Mouse (Mus musculus) telencephalon, adult 2 months (tissue): ENCODE results near the gene Mknk2.

ENCODE experiments used
- DNase-seq: peaks from one replicate; pipeline ENCODE4 v3.0.0-alpha.2; 2011; ENCODE audit warnings: low read depth, low spot score

Mknk2 gene

DNA sequence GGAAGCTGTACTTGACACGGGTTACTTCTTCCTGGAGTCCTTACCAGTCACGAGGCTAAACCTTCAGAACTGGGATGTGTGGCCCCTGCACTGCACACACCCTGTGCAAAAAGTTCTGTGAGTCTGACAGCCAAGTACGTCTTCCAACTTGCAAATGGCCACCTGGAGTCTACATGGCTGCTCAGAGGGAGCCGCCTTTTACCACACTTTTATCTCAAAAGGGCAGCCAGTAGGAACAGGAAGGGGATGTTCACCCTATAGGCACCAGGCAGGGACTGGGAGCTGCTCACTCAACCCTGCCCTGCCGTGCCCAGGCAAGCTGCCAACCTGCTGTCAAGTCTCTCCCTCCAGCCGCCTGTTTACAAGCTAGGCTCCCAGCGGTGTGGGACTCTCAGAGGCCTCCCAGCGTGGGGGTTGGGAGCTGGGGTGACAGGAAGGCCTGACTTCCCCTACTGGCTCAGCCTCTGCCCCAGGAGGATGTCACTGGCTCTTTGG, at the start of gene Mknk2:
Gene Mknk2, minus strand, starts transcription at position 171 of the 495 bp plus-strand sequence.
- no peak for DNase-seq

DNA sequence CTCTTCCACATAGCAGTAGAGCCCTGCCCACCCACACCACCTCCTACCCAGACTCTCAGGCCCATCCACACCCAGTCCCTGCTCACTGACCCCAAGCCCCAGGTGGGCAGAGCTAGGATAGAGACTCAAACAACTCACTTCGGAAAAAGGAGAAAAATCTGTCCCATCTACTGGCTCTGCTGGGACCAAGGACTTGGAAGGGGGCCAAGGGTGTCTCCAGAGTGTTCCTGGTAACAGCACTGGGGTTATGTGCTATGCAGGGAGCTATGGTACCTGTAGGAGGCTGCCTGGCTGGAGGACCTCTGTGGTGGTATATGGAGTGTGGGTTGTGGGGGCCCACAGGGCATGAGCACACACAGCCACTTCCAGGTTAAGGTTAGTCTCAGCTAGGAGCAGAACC, 39.4 kb upstream of the Mknk2 start:
- no peak for DNase-seq

DNA sequence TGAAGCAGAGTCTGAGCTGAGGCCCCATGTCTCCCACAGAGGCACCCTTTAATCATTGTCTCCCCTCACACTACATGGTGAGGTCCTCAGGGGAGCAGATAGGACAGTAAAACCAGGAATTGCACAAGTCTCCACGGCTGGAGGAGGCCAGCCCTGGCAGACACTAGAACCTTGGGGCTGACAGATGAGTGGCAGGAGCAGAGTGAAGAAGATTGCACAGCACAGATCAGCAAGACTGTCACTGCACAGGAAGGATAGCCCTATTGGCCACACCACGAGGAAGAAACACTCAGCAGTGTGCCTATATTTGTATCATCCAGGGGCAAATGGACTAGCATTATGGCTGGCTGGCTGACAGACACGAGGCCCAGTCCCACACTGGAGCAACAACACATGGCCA, 32.9 kb upstream of the Mknk2 start:
- DNase-seq, result no peak

DNA sequence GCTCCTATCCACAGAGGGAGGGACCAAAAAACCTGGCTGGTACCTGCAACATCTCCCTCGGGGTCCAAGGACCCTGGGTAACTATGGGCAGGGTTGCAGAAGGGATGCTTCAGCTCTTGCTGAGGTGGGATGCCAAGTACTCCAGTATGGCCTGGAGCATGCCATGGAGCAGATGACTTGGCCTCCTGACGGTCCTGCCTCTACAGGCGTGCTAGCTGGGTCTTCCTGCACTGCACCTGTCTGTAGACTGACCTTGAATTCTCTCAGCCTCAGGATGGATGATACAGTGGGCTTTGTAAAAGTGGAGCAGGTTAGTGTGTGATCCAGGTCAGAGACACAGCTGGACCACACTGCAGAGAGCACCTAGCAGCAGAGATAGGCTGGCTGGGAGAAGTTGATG, 27.6 kb upstream of the Mknk2 start:
- DNase-seq, result no peak

DNA sequence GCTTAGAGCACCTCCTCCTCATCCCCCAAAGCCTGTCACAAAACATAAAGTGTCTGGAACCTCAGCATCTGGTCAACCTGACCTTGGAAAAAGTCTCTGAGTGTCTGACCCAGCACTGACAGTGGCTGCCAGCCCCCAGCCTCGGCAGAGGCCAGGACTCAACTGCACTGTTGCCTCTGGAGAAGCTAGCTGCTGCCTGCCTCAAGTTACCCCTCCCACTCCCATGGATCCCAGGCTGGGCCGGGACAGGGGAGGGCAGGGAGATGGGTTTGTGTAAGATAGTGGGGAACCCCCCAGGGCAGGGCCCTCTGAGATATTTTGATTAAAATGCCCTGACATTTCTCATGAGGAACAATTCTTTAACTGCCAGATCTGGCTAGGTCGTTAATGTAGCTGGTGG, 27.1 kb upstream of the Mknk2 start:
- no peak for DNase-seq

DNA sequence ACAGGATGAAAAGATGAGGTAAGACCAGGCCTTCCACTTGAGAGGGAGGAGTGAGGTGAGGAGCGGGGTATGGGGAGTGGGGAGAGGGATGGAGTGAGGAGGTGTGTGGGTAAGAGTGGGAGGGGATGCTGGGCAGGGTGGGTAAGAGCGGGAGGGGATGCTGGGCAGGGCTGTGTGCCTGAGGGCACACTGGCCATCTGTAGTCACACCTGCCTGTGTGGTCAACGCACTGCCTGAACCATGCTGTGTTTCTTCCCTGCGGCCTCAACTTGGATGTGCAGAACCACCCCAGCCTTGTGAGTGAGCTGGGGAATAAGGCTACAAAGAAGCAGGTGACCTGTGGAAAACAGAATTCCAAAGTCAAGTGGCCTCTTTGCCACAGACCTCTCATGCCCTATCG, 26.5 kb upstream of the Mknk2 start:
- no peak for DNase-seq

DNA sequence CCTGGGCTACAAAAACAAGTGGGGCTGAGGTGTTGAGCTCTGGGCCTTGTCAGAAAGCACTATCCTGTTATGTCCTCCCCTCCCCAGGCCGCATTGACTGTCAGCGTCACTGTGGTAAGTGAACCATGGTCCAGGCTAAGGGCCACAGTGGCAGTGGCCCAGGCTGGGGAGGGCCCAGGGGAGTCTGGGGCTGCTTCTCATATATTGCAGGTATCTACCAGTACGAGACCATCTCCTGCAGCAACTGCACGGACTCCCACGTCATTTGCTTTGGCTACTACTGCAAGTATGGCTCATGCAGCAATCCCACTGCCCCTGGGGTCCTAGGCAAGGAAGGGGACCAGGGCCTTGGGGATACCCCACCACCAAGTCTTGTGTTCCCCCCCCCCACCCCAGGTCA, 25.7 kb upstream of the Mknk2 start:
- no peak for DNase-seq

DNA sequence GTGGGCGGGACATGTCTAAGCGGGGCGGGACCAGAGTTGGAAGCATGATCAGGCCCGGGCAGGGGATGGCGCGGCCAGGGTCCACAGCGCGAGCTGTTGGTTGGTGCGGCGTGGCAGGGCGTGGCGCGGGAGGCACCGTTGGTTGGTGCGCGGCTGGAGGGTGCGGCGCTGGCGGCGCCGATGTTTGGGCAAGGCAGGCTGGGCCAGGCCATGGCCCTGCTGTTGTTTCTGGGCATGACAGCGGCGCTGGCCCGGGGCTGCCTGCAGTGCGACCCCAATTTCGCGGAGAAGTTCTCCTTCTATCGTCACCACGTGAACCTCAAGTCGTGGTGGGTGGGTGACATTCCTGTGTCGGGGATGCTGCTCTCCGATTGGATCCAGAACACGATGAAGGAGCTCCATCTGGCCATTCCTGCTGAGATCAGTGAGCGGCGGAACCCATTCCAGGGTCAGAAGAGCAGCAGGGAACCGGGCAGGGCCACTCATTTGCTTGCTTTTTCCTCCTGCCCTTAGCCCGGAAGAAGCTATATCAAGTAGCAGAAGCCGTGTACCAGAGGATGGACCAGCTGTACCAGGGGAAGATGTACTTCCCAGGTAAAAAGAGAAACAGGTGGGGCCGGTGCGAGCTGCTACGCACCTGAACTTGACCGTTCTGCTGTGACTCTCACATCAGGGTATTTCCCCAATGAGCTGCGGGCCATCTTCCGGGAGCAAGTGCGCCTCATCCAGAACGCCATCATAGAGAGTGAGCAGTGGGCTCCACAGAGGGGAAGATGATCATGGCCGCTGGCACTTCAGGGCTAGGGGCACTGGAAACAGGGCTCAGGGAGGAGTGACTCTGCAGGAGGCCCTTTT, 24.9 kb upstream of the Mknk2 start:
- peak; percentile 89 for DNase-seq

DNA sequence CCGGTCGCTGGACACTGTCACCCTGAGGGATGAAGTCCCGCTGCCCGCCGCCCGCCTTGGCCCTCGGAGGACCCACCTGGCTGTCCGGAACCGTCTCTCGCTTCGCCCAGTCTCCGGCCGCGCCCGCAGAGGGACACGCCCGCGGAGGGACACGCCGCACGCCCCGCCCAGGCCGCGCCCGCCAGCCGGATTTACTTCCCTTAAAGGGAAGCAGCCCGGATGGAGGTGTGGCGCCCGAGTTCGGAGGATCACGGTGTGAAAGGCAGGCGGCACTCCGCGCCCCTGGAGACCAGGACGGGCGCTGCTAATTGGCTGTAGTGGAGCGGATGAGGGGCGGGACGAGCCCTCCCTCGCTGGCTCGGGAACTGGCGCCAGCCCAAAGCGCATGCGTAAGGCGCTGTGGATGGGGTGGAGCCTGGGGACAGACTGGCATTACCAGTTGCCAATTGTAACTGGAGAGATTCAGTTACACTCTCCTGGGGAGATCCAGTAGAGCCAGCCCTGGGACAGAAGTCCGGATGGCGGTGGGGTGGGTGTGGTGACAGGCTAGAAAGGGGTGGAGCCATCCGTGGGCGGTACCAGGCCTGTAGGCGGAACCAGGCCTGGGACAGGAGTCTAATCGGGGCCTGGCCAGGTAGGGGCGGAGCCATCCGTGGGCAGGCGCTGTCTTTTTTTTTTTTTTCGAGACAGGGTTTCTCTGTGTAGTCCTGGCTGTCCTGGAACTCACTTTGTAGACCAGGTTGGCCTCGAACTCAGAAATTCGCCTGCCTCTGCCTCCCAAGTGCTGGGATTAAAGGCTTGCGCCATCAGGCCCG, 24.0 kb upstream of the Mknk2 start, which contains the start of the genes Mob3a and Izumo4:
Gene Mob3a, minus strand, starts transcription at position 257 of the 815 bp plus-strand sequence.
Gene Izumo4, plus strand, starts transcription at position 464 of the 815 bp plus-strand sequence.
- DNase-seq, result peak; percentile 99

DNA sequence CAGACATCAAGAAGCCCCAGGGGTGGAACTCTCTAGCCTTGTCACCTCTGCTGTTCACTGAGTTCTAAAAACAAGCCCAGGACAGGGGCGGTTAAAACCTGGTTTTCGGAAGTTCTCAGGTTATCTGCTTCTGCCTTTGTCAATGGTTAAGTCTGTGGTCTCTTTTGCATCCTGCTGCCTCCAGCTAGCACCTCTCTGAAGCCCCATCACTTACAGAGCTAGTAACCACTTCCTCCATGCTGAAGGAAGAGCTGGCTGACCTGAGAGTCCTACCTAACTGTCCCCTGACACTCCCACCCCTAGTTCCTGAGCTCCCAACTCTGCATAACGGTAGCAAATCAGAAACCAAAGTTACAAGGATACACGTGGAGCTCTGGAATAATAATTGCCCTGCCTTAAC, 22.8 kb upstream of the Mknk2 start:
- no peak for DNase-seq

DNA sequence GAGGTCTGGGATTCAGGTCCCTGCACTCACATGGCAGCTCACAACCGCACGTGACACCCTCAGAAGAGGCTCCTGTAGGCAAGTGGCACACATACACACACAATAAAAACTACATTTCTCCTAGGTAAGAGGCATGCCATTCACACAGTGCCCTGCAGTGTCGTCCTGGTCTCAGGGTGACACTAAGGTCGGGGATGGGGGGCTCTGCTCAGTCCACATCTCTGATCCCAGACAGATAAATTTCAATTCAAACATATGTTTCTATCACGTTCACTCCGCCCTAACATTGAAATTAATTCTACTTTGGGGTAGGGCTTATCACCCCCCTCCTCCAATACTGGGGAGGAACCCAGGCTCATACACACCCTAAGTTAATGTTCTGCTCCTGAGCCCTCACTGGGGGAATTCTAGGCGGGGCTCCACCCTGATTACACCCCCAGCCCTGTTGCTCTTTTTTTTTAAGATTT, 22.2 kb upstream of the Mknk2 start:
- DNase-seq, result no peak

DNA sequence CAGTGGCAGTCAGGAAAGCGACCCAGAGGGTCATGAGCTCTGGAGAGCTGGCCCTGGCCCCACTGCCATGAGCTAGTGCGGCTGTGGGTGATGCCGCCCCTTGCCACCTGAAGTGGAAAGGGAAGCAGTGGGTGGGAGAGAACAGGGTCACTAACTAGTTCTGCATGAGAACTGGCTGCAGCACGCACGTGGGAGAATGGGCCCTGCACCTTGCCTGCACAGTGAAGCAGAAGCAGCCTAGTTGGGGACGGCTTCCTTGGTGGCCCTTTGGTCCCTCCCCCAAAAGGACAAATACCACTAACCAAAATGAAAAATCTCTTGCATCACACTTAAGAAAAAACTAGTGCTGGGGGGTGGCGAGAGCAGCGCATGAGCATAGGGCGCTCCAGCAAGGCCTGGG, 20.7 kb upstream of the Mknk2 start:
- DNase-seq, result no peak

DNA sequence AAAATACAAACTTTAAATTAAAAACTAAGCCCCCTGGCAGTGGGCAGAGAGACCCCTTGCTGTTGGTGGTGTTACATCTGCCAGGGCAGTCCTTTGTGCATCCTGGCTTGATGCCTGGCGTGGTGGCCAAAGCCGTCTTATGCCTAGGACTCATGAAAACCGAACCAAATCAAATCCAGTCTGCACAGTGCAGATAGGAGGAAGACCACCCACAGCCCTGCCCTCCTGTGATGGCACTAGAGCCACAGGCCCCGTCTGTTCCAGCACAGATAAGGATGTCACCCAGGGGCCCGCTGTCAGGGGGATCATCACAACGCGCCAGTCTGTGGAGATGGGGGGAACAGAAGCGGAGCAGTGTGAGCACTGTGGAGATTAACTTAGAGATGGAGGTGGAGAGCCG, 19.9 kb upstream of the Mknk2 start:
- DNase-seq, result no peak

DNA sequence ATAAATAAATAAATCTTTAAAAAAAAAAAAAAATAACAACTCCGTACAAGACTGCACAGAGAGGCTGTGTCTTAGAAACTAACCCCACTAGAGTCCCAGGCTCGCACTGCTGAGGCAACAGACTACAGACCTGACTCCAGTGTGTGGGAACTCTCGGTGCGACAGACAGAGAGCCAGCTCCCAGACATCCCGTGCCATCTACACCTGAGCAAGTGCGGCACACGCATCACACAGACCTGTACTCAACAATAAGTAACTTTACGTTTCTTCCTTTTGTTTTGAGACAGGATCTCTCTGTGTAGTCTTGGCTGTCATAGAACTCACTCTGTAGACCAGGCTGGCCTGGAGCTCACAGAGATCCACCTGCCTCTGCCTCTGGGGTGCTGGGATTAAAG, 19.5 kb upstream of the Mknk2 start:
- DNase-seq, result no peak

DNA sequence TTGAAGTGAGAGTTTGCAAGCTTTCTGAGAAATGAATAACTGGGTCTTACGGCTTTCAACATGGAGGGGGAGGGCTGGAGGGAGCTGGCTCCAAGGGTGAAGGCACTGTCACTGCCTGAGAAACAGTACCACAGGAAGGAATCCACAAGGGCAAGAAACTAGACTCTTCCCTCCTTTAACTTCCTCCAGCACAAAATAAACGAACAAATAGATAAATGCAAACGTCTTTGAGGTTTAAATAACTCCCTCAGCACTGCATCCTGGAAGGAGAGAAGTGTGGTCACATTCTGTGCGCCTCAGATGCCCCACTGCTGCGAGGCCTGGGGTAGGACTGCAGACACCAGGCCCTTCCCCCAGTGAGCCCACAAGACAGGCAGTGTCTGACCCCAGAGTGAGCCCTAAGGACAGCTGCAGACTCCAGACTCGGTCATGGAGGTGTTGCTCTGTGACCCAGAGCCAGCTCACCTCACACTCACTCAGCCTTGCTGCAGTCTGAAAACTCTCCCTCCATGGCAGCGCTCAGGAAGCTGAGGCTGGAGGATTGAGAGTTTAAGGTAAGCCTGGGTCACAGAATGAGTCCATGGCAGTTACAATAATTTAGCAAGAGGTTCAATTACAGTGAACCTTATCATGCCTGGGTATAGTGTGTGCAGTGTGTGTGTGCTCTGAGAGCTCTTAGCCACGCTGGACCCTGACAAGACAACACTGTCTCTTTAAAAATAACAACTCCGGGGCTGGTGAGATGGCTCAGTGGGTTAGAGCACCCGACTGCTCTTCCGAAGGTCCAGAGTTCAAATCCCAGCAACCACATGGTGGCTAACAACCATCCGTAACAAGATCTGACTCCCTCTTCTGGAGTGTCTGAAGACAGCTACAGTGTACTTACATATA, 18.8 kb upstream of the Mknk2 start:
- DNase-seq, result no peak

DNA sequence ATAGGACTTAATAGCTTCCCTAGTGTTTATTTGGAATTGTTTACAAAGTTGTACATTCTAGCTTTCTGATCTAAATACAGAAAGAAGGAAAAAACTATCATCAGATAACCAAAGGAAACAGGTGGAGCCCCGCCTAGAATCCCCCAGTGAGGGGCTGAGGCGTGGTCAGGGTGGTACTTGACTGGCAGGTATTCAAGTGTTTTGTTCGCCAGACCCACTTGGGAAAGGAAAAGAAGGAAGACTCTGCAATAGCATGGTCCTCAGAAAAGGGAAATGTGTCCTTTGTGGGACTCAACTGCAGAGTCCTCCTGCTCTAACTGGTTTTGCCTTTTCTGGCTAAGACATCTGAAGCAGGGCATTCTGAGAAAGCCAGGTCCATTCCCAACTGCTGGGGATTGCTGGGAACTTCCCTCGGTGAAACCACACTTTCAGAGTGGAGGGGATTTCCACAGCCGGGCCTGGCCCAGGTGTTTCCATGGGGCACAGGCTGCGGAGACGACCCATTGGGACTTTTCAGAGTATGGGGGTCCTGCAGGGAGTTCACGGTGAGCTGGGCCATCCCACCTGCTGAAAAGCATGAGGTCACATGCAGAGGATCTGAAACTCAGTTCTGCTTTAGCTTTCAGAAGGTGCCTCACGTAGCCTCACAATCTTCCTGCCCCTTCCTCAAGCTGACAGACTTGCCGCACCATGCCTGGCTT, 18.0 kb upstream of the Mknk2 start:
- no peak for DNase-seq

DNA sequence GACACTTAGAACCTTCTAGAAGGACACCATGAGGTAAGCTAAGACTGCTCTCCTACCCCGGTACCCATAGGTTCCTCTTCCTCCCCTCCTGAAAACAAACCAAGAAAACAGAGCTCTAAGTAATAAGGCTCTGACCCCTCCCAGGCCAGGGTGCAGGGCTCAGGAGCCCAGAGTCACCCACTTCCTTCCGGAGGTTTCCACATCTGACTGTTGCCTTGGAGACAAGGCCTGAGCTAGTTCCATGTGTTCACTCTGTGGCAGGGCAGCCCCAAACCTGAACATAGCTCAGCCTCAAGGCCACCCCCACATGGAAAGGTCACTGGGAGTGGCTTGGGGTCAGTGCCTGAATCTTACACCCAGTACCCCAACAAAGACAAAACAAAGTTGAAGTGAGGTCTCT, 17.3 kb upstream of the Mknk2 start:
- no peak for DNase-seq

DNA sequence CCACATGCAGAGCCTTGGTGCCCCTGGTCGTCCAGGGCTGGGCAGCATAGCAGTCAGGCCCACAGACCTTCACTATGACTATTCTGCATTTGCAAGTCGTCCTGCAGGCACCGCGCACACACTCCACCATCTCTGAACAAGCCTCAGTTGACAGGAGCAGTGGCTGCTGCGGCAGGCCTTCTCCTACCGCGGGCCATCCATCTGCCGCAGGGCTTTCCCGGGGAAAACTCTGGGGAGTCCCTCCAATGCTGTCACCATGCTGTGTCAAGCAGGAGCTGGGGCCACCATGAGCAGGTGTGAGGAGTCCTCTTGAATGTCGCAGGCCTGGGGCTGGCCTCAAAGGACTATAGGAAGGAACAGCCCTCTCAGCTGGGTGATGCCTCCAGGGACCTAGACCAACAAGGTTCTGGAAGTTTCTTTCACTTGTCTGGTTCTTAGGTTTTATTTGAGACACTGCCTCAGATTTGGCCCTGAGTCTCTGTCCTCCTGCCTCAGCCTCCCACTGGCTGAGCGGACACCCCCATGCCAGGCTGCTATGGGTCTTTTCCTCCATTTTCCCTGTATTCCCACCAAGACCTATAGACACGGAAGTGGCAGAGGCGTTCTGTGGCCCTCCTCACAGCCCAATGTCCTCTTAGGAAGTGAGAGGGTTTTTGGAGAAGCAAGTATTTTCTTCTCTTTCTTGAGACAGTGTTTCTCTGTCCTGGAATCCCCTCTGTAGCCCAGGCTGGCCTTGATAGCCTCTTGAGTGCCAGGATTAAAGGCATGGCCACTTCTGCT, 16.4 kb upstream of the Mknk2 start:
- DNase-seq, result no peak

DNA sequence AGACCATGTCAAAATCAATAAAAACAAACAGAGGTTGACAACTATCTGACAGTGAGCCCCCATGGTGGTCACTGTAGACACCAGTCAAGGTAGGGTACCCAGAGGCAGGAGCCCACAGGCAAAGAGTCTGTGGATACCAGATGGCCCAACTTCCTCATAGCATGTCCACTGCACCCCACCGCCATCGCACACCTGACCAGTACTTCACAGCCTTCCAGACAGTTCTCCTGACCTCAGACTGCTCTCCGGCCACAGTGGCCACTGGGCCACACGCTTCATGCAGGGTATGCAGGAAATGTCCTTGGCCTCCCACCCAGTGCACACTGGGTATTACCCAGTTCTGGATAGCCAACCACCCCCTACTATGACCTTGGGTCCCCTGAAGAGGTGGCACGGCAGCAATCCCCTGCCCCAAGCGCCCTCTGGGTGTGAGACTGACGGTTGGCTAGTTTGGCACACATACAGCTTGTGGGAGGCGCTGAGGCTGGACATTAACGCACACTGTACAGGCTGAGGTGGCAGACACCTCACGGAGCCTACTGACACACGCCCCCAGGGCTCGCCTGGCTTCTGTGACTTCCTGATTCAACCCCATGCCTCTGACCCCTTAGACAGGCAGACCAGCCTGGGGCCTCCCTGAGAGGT, 15.6 kb upstream of the Mknk2 start:
- no peak for DNase-seq
